Mouse (Mus musculus): ENCODE measurements around the gene Gdf10. TPM values are rescaled to one million over a fixed set of nuclear protein-coding genes. Genes with fewer than 3 reads are reported as not detected.
A peak's percentile ranks its signal among the peaks of the same experiment; 100 is the strongest.

Gene Gdf10
- total and polyA plus RNA-seq, 3 experiments = 11.2 to 50.5 (median 24.6) TPM

DNA sequence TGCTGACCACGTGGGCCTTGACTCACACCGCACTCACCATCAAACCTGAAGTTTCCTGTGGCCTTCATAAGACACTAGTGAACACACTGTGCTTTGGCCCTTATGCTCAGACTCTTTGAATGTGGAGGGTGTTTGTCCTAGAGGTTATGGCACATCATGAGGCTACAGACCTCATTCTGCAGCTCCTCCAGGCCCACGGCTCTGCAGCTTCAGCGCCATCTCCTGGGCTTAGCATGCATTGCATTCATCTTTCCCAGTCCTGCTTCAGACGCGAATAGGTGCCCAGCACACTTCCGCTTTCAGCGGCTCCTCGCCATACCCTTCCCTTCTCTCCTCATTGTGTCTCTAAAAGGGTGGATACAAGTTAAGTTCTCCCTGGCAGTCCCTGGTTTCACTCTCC, 15.7 kb downstream of the Gdf10 start:
- DNase-seq = peak; percentile 63

DNA sequence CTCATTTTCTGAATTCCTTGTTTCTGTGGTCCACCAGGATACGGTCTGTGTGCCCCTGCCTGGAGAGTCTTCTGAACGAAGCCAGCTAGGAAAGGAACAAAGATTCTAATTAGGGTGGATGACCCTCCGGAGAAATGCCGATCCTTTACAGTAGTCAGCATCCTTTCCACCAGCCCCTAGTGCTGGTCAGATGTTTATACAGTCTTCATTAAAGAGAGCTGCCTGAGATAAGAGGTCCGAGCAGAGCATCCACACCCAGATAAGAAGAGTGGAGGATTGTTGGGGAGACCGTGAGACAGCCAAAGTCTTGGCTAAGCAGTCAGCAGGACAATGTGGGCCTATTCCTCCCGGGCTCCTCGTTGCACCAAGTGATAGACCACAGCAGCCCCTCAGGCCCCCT, 17.4 kb downstream of the Gdf10 start, which contains the start of gene Gdf2:
Gdf2 (plus strand) TSS at position 301 of the 400 bp plus-strand sequence.
- DNase-seq = no peak

DNA sequence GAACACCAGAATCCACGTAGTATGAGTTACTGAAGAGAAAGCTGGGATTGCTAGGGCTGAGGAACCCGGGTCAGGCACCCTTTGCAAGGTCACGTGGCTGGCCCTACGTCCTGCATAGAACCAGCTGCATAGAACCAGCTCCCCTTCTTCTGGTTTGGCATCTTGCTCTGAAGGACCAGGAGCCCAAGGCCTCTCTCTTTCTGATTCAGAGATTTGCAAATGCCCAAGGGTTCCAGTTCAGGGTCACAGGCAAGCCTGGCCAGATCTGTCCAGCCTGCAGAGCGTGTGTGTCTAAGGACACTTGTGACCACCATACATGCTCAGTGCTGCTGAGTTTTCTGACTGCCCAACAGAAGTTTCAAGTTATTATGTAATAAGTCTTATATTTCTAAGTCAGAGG, 18.8 kb downstream of the Gdf10 start:
- DNase-seq = peak; percentile 85

DNA sequence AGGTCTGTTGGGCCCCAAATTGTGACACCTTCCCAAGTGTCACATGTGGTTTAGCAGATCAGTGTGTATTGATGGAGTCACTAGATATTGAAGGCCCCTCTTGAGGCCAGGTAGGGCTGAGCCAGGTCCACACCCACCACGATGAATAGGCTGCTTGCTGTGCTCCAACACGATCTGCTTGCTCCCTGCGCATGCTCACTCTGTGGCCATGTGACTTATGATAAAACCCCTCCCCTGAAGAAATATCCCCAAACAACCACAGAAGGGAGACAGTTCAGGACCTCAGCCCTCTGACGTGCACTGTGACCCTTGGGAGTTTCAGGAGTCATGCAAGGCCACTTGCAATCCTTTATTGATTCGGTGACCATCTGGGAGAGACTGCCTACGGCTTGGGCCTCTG, 22.7 kb downstream of the Gdf10 start:
- no peak for DNase-seq

DNA sequence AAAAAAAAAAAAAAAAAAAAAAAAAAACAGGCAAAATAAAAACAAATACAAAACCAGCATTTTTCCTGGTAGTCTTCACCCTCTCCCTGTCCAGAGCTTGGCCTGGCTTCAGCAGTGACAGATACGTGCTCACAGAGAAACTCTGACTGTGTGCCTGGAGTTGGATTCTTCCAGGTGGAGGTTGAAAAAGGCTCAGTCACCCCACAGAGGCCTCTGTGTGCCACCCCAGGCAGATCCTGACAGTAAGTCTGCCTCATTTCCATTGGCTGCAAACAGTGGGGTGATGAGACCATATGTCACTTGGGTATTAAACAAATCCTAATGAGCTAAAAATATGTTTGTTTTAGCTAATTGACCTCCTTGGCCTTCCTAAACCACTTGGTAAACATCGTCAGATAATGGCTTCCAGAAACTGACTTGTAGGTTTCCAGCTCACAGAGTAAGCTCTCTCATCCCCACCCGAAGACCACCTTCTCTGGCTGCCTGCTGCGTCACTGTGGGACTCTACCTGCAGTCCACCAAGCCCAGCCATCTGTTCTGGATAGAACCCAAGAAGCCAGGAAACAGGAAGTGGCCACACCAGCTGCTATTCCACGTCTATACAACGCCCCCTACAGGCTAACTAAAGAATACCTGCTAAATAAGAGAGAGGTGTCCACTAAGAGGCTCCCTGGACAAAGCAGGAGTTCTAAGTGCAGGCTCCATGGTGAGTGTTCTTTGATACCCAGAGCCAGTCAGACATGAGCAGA, 29.0 kb downstream of the Gdf10 start:
- DNase-seq = no peak

DNA sequence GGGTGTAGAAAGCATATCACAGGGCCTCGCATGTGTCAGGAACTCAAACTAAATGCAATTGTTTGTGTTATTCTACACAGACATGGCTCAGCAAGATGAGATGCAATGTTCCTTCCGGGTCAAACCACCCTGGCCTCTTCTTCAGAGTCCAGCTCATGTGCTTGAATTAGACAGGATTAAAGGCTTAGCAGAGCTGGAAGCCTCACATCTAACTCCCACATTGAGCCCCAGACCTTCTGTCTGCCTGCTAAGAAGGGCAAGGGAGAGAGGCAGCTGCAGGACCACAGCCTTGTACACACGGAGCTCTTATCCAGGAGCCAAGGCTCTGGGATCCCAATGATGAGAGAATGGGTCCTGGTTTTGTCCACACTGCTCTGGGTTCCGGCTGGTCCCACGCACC, 30.4 kb downstream of the Gdf10 start, which contains the start of gene Rbp3:
Rbp3 (plus strand) TSS at position 243 of the 400 bp plus-strand sequence.
- no peak for DNase-seq

DNA sequence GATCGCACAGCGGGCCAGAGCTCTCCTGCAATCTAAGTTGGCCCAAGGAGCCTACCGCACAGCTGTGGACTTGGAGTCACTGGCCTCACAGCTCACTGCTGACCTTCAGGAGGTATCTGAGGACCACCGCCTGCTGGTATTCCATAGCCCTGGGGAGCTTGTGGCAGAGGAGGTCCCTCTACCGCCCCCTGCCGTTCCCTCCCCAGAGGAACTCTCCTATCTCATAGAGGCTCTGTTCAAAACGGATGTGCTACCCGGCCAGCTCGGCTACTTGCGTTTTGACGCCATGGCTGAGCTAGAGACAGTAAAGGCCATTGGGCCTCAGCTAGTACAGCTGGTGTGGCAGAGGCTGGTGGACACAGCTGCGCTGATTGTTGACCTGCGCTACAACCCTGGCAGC, 32.7 kb downstream of the Gdf10 start:
- no peak for DNase-seq

DNA sequence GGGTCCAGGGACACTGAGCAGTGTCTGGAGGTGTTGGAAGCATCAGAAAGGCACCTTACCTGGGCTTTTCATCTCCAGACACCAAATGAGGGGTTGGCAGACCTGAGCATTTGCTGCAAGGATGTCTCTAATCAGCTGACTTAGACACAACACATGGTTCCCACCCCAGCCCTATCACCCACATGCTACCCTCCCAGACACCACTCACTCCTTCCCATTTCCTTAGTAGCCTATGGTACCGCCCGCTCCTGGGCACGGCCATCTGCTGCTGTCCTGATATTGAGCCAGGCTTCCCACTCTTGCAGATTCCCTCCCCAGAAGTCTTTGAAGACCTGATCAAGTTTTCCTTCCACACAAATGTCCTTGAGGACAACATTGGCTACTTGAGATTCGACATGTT, 34.8 kb downstream of the Gdf10 start:
- DNase-seq = no peak

DNA sequence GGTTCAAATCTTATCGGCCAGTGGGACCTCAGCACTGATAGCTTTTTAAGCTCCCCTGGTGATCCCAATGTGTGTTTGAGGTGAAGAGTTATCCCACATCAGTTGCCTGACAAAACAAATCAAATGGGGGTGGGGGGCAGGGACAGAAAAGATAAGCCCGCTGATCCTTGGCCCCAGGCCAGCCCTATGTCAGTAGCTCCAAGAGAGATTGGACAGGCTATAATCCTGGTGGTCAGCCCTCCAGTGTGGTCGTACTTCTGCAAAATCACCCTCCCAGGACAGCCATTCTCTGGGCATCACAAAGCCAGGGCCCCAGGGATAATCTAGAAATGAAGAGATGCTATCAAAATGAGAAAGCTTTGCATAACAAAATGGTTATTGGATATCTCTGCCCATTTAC, 35.5 kb downstream of the Gdf10 start:
- no peak for DNase-seq

DNA sequence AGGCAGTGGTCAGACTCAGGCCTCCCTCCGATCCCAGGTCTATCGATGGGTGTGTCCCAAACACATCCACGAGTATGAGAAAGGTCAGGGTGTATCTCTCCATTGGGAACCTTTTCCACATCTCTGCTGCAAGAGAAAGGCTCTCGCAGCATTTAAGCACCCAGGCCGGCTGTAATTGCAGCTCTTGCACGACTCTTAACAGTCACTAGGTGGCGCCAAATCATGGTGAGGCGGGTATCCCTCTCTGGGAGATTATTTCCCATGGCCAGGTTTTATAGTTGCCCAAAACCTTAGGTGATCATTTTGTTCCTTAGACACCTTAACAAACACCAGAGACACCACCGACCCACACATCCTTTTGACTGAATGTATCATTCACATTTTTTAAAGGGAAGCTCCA, 36.0 kb downstream of the Gdf10 start:
- DNase-seq = peak; percentile 46

DNA sequence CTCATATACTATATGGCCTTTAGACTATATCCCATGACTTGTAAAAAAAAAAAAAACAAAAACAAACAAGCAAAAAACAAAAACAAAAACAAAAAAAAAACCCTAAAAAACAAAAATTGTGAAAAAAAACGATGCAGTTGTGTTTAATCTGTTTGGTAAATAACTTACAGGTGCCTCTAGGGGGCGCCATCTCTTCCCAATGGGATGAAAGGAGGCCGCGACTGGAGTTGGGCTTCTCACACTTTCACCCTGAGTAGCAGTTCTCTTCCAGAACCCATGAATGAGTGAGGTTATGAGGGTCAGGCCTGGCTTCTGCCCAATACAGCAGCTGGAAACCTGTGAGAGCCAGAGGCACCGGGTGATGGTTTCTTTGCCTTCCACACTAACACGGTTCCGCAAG, 42.3 kb downstream of the Gdf10 start:
- DNase-seq = no peak

DNA sequence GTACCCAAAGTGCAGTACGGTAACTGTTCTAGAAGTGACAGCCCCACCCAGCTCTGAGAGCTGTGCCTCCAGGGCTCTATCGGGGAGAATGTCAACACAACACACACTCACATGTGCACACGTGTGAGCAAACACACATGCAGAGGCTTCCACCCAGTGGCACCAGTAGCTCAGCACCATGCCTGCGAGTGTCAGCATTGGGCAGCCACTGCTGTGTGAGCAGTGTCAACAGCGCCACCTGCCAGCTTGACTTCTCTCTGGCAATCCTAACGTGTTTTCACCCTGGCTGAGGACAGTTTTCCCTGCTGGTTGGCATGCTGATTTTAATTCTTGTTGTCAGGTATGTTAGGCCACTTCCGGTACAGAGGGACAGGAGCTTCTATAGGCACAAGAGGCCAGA, 49.3 kb downstream of the Gdf10 start:
- peak; percentile 14 for DNase-seq

DNA sequence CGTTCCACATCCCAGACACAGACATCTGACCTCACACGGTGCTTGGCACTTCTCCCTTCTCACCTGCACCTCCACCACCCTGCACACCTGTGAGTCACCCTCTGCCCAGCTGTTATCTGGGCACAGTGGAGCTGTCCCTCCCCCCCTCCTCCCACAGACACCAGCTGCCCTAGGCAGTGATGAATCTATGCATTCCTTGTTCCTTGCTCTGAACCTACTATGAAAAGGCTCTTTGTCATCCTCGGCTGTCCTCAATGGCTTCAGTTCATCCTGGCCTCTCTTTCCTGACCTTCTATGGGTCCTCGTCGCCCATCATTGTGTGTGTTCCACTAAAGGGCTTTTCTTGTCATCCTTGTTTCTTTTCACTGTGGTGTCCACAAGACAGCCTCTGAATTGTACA, 51.4 kb downstream of the Gdf10 start:
- DNase-seq = no peak

DNA sequence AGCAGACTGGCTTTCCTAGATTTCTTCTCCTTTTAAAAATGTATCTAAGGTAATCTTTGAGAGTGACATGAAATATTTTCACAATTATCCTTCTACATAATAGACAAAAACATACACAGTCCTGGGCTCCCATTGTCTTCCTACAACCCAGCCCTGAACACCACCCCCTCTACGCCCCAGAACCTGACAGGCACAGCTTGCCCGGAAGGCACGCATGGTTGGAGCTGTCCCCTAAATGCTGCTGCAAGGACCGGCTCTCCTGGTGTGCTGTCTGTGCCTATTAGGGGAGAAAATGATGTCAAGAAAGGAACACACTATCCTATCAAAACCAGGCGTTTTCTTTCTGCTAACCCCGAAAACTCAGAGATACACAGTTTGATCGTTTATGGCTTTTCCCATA, 54.4 kb downstream of the Gdf10 start:
- DNase-seq = no peak

DNA sequence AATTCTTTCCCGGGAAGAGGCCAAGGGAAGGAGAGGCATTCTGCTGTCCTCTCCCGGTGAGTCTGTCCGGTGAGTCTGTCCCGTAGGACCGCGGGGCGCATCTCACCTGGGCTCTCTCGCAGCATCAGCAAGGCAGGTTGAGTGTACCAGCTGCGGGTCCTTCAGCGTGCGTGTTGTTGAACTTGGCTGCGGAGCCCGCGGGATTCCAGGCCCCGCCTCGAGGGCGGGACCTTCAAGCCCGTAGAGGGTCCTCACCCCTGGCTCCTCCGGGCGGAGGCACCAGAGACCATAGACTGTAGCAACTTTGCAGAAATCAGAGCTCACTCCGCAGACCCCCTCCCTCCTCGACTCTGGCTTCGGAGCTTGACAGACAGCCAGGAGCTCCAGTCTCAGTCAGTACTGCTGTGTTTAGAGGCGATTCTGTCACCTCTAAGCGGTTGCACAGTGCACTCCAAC, 55.2 kb downstream of the Gdf10 start, which contains the start of gene Zfp488:
Zfp488 (minus strand) TSS at position 161 of the 456 bp plus-strand sequence.
- no peak for DNase-seq

Other genes starting within 250 kb of the Gdf10 start
- gene Gdf2, start 17.5 kb downstream of the Gdf10 start, total RNA-seq (2021) = not detected
- 0.03 TPM in 1 of 2 replicates, not detected in the other for gene Gdf2, start 17.5 kb downstream of the Gdf10 start, polyA plus RNA-seq (2012; rRNA removed)
- not detected for gene Rbp3, start 30.4 kb downstream of the Gdf10 start, total RNA-seq (2021)
- not detected in 2 replicates for gene Rbp3, start 30.4 kb downstream of the Gdf10 start, polyA plus RNA-seq (2012; rRNA removed)
- gene Zfp488, start 55.2 kb downstream of the Gdf10 start, total RNA-seq (2021) = under 1 TPM in 1 of 2 experiments, not detected in 1; 0.07 TPM
- 0.02 TPM in 1 of 2 replicates, not detected in the other for gene Zfp488, start 55.2 kb downstream of the Gdf10 start, polyA plus RNA-seq (2012; rRNA removed)
- not detected for gene Gm30083, start 91.6 kb downstream of the Gdf10 start, total RNA-seq (2021)
- not detected in 2 replicates for gene Gm30083, start 91.6 kb downstream of the Gdf10 start, polyA plus RNA-seq (2012; rRNA removed)
- gene Gm5460, start 93.2 kb downstream of the Gdf10 start, total RNA-seq (2021) = under 1 TPM; 0.14 to 0.24 TPM
- gene Gm5460, start 93.2 kb downstream of the Gdf10 start, polyA plus RNA-seq (2012; rRNA removed) = 0.36 and 0.47 TPM in 2 replicates
- gene Antxrl, start 129.1 kb downstream of the Gdf10 start, total RNA-seq (2021) = not detected
- gene Antxrl, start 129.1 kb downstream of the Gdf10 start, polyA plus RNA-seq (2012; rRNA removed) = not detected in 2 replicates
- 1 to 10 TPM; 3.6 to 5.9 TPM for gene Anxa8, start 162.4 kb downstream of the Gdf10 start, total RNA-seq (2021)
- gene Anxa8, start 162.4 kb downstream of the Gdf10 start, polyA plus RNA-seq (2012; rRNA removed) = 0.74 and 1.2 TPM in 2 replicates
- gene A630023A22Rik, start 179.2 kb downstream of the Gdf10 start, total RNA-seq (2021) = not detected
- not detected in 2 replicates for gene A630023A22Rik, start 179.2 kb downstream of the Gdf10 start, polyA plus RNA-seq (2012; rRNA removed)
- under 1 TPM; 0.09 to 0.10 TPM for gene Npy4r, start 228.9 kb downstream of the Gdf10 start, total RNA-seq (2021)
- 0.02 and 0.15 TPM in 2 replicates for gene Npy4r, start 228.9 kb downstream of the Gdf10 start, polyA plus RNA-seq (2012; rRNA removed)